Mouse (Mus musculus) cerebellum, postnatal 10 days (tissue): ENCODE data around the gene Btn2a2.

Experiments used
- DNase-seq, 2 experiments: peaks; one replicate each; pipeline ENCODE4 v3.0.0; 2021; ENCODE audit warnings: mixed read lengths in 2 of 2

The Btn2a2 gene

DNA sequence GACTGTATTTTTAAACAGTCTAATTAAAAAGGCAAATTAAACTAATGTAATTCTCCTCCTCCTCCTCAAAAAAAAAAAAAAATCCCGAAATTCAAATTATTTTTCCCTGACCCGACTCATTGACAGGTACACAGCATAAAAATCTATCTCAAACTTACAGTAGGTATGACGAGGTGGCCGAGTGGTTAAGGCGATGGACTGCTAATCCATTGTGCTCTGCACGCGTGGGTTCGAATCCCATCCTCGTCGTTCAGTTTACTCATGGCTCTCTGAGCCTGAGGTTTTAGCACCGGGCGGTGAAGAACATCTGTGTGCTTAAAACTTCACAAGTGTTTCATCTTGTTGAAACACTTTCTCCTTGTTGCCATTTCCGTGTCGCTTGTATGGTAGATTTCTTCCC, 33.0 kb upstream of the Btn2a2 start:
- peak; percentile 79 to 81 for DNase-seq

DNA sequence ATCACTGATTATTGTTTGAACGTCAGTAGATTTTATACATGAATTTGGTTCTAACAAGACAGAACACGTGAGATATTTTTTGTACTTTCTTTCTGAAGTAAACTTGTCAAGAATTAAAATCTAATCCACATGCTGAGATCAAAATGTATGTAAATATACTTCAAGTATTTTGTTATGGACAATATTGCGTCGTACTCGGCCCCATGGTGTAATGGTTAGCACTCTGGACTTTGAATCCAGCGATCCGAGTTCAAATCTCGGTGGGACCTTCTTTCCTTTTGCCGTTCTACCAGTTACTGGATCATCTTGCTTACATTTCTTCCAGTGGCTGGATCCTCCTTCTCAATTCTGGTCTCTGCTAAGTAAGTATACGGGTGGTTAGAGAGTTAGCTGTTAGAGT, 30.8 kb upstream of the Btn2a2 start:
- DNase-seq = peak; percentile 81 to 83

GRCm38 (mm10) chr13:23518885-23519284, 30.2 kb upstream of the Btn2a2 start:
- peak; percentile 82 to 87 for DNase-seq

DNA sequence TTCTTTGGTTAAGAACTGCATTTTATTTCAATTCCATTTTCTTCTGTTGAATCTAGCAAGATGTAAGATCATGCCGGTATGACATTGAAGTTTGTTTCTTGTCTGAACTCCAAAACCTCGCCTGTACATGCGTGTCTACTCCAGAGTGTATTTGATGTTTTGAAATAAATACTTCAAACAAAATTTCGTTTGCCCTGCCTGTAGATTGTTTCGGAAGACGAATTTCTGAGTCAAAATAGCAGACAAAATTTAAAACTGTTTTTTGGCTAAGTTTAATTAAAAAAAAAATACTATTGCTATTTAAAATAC, 29.6 kb upstream of the Btn2a2 start:
- DNase-seq = no peak

GRCm38 (mm10) chr13:23517603-23518294, 29.1 kb upstream of the Btn2a2 start:
- peak; percentile 89 to 92 for DNase-seq

GRCm38 (mm10) chr13:23516822-23517602, 28.4 kb upstream of the Btn2a2 start:
- DNase-seq = peak; percentile 84 to 91

GRCm38 (mm10) chr13:23515826-23516620, 27.4 kb upstream of the Btn2a2 start:
- peak in 1 of 2 experiments; percentile 28 for DNase-seq

DNA sequence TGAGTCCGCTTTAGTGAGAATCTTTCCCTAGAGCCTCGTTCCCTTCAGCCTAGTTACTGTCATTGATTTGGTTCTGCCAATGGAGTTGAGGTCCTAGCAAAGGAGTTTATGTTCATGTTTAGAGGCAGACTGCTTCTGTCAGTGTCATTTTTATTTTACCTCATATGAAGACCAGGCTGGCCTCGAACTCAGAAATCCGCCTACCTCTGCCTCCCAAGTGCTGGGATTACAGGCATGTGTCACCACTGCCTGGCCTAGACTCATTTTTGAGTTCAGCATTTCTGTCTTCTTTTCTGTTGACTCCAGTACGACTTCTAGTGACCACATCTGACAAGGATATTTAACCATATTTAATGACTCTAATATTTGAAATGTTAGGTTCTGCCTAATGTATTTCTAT, 26.6 kb upstream of the Btn2a2 start:
- DNase-seq = no peak

GRCm38 (mm10) chr13:23513517-23513916, 24.9 kb upstream of the Btn2a2 start:
- no peak for DNase-seq

DNA sequence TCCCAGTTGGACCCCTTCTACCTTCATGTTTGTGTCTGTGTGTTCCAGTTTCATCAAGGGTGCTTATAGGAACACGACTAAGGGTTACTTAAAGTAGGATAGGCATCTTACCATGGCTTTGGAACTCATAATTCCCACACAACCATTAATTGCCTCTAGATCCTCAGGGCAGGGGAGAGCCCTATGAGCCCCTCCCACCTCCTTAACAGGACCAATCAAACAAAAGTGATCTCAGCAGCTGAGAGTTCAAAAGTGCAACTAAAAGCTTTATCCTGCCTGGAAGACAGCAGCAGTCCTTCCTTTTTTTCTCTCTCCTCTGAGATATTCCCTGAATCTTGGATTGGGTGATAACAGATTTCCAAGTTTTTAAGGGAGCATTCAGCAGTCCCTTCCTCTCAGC, 21.5 kb upstream of the Btn2a2 start:
- no peak for DNase-seq

DNA sequence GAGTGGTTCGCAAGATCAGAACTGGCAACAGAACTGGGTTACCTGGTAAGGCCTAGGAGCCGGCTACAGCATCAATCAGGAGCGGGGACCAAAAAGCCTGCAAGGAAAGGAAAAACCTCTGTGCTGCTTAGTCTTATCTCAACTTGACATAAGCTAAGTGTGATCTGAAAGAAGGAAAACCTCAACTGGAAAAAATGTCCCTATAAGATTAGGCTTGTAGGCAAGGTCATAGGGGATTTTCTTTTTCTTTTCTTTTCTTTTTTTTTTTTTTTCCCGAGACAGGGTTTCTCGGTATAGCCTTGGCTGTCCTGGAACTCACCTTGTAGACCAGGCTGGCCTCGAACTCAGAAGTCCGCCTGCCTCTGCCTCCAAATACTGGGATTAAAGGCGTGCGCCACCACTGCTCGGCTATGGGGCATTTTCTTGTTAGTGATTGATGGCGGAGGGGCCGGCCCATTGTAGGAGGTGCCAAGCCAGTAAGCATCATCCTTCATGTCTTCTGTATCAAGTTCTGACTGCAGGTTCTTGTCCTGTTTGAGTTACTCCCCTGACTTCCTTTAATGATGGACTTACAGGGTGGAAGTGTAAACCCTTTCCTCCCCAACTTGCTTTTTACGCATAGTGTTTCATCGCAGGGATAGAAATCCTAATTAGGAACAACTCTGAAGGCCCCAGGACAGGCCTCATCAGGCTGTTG, 18.3 kb upstream of the Btn2a2 start:
- no peak for DNase-seq

- peak; percentile 51 to 66 for DNase-seq
Measured at GRCm38 (mm10) chr13:23506351-23506750, 17.7 kb upstream of the Btn2a2 start.

DNA sequence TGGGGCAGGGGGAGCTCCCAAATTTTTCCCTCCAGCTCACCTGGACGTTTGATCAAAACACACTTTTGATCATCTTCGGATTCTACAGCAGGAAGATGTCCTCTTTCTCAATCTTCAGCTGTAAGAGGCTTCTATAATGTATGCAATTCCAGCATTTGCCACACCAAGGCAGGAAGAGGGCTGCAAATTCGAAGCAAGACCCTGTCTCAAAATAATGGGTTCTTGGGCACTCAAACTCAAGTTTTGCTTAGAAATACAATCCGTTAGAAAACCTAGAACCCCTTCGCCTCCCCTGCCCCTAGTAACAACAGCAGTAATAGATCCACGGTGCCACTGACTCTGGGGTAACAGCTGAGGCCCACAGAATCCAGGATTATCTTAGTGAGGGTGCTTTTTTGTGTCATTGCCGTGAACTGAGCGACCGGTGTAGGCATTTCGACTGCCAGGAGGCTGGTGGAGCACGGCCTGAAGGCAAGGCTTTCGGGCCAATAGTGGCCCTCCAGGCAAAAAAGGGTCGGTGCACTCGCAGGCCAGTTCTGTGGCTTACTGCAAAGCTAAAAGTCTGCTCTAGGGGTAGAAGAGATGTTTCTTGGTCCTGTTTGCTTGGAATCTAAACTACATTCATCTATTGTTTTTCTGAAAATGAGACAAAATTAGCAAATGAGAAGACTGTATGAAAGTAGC, 17.1 kb upstream of the Btn2a2 start:
- DNase-seq = no peak

DNA sequence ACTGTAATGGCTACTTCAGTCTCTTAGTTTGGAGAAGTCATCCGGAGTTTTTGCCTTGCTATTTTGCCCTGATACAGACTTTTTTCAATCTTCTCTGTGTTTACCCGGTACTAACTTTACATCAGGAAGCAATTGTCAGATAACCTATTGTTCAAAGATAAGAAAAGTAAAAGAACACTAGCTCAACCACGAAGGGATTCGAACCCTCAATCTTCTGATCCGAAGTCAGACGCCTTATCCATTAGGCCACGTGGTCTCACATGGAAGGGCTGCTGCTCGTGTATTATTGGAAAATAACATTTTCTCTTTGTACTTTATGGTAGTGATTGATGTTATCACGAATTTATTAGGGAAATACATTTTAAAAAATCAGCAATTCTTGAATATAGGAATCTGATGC, 15.1 kb upstream of the Btn2a2 start:
- DNase-seq = peak; percentile 75 to 77

DNA sequence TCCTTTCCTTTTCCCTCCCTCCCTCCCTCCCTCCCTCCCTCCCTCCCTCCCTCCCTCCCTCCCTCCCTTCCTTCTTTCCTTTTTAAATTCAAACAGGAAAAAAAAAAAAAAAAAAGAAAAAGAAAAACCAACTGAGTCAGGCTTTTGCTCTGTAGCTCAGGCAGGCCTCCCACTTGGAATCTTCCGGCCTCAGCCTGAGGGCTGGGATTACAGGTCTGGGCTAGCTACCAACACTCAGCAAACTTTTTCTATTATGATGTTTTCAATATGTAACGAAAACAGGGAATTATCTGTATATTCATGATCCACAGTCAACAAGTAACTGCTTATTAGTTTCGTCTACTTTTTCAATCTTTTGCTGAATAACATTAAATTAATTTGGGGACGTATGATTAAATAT, 14.3 kb upstream of the Btn2a2 start:
- DNase-seq = no peak

DNA sequence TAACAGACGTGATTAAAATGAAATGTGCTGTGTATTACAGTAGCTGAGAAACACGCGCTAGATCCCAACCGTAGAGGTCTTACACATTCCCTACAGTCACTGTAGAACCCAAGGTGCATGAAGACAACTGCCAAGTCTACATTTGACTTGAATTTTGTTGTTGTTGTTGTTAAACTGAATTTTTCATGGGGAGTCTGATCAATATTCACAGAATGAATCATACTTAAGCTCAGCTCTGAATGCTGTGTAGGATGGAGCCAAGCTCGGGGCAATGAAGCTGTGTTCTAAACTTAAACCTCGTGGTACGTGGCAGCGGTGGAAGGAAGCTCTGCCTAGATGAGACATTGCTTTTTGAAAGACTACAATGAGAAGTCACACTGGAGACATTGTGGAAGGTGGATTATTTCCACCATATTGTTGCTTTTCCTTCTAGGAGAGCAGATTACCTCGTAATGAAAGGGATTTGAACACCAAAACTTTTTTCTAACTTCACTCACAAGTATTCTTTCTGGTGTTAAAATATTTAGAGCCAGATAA, 13.4 kb upstream of the Btn2a2 start:
- no peak for DNase-seq

- DNase-seq = no peak
Measured at GRCm38 (mm10) chr13:23501511-23501910, 12.9 kb upstream of the Btn2a2 start.

GRCm38 (mm10) chr13:23500424-23501200, 12.0 kb upstream of the Btn2a2 start:
- peak; percentile 59 for DNase-seq

GRCm38 (mm10) chr13:23499943-23500342, 11.3 kb upstream of the Btn2a2 start:
- DNase-seq = no peak

DNA sequence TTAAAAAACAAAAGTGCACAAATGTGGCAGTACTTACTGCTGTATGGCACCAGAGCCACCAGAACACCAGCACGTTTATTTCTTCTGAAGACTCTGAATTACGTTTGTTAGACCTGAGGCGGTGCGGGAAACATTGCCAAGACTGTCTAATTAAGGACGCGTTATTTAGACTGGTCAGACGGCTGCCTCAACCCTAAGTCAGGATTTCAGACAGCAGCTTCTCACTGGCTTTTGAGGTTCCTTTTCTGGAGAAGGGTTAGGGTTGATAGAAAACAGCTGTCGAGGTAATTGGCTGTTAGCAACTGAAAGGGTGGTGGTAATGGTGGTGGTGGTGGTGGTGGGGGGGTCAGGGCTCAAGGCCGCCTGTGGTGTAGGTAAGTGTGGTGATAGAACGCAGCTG, 10.0 kb upstream of the Btn2a2 start:
- no peak for DNase-seq

GRCm38 (mm10) chr13:23497656-23498321, 9.1 kb upstream of the Btn2a2 start:
- DNase-seq = peak; percentile 26 to 31
